8 mouse cellular contexts compared by ENCODE assay signal in the genomic region with DNA sequence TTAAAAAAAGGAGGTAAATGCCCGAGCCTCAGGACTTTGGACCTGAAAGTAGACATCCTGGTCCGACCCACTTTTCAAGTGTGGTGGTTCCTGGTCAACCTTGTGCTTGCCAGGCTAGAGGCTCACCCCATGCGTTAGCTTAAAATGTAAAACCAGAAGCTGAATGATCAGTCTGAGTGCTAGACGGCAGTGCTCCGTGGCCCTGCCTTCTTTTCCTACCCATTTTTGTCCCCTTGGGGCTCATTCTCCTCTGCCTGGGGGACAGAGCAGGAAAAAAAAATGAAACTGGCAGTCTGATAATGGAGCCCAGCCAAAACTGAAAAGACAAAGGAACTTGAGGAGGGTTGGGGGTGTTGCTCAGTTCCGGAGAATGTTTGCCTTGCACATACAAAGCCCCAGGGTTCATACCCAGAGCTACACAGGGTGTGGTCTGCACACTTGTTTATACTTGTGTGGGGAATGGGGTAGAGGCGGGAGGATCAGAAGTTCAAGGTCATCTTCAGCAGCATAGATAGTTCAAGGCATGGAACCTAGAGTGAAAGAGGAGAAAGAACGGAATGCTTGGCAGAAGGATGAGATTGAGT.
DNase-seq lines count a peak whose midpoint lies in the region; ATAC-seq lines count a peak whose summit lies in the region.
"Had no signal": no experiment of that assay in that cellular context is flagged by ENCODE, and none has a peak within 500 bp of the region (broad histone marks: within the 10 kb centered on the region; RNA-seq: fewer than 3 reads in every experiment).

No protein-coding gene starts in this region.

- no peak overlapping the region for H3K4me2 ChIP-seq in hindbrain, embryonic 16.5 days (ENCODE audit: low read length)
- H3K4me2 ChIP-seq in hindbrain, embryonic 14.5 days (replicated peaks), result no peak overlapping the region
- no peak overlapping the region for H3K4me2 ChIP-seq in heart, embryonic 16.5 days (ENCODE audit: low read depth, low read length)

- no peaks in the 10 kb centered on the region for H3K4me1 ChIP-seq in hindbrain, embryonic 16.5 days (ENCODE audit: control insufficient read depth, insufficient read depth, low read depth, low read length)
- H3K4me1 ChIP-seq in hindbrain, embryonic 14.5 days (replicated peaks; ENCODE audit: control insufficient read depth, insufficient read depth, low read length), result 0 out of 2 replicates have a peak, but pooled peaks cover 3% of the 10 kb centered on the region
- peaks cover 26% of the 10 kb centered on the region for H3K4me1 ChIP-seq in heart, embryonic 16.5 days (ENCODE audit: control insufficient read depth, insufficient read depth, low read length)

- 0 out of 2 replicates have a peak, but pooled peaks have one; percentile 40 for ATAC-seq in hindbrain, embryonic 16.5 days
- no peak; the same call in 1 of the 2 replicates for ATAC-seq in hindbrain, embryonic 14.5 days (ENCODE audit: low FRiP score)
- ATAC-seq in heart, embryonic 16.5 days (replicated peaks; ENCODE audit: extremely low read depth, insufficient read depth, low FRiP score), result peak; percentile 50; the same call in 1 of the 2 replicates
- peak; percentile 22; the same call in 1 of the 2 replicates for ATAC-seq in megakaryocyte, adult 5-6 weeks (ENCODE audit: poor library complexity, severe bottlenecking)

- no peaks in the 10 kb centered on the region for H3K27me3 ChIP-seq in hindbrain, embryonic 16.5 days (replicated peaks; ENCODE audit: control insufficient read depth, insufficient read depth, low read length)
- no peaks in the 10 kb centered on the region for H3K27me3 ChIP-seq in hindbrain, embryonic 14.5 days (ENCODE audit: control insufficient read depth, insufficient read depth, low read length)
- no peaks in the 10 kb centered on the region for H3K27me3 ChIP-seq in heart, embryonic 16.5 days (ENCODE audit: control insufficient read depth, insufficient read depth, low read length)

- H3K27ac ChIP-seq in hindbrain, embryonic 16.5 days (ENCODE audit: low read depth, low read length), result no peak overlapping the region
- no peak overlapping the region for H3K27ac ChIP-seq in hindbrain, embryonic 14.5 days
- peak overlapping the region; percentile 26 for H3K27ac ChIP-seq in heart, embryonic 16.5 days (ENCODE audit: low read length)

- H3K36me3 ChIP-seq in hindbrain, embryonic 16.5 days (ENCODE audit: control insufficient read depth, insufficient read depth, low read length), result no peaks in the 10 kb centered on the region
- no peaks in the 10 kb centered on the region for H3K36me3 ChIP-seq in hindbrain, embryonic 14.5 days (replicated peaks; ENCODE audit: control insufficient read depth, insufficient read depth)
- peaks cover 10% of the 10 kb centered on the region for H3K36me3 ChIP-seq in heart, embryonic 16.5 days (ENCODE audit: control insufficient read depth, insufficient read depth)

- DNase-seq in hindbrain, embryonic 14.5 days (ENCODE audit: low spot score), result no peak
- DNase-seq in ZHBTc4 (ENCODE audit: low read depth, low spot score), result peak; percentile 67
- no peak for DNase-seq in thymus, postnatal 10 days (ENCODE audit: low spot score in 2 of 2)
- no peak for DNase-seq in ovary, adult 18-20 months (ENCODE audit: low spot score)
- DNase-seq: adrenal gland, postnatal 10 days had no signal

- H3K9me3 ChIP-seq in hindbrain, embryonic 16.5 days (ENCODE audit: control insufficient read depth, low read length), result no peaks in the 10 kb centered on the region
- H3K9me3 ChIP-seq in hindbrain, embryonic 14.5 days (ENCODE audit: control insufficient read depth, low read length), result no peaks in the 10 kb centered on the region
- no peaks in the 10 kb centered on the region for H3K9me3 ChIP-seq in heart, embryonic 16.5 days (replicated peaks; ENCODE audit: control insufficient read depth, low read length)

- no peak overlapping the region for H3K4me3 ChIP-seq in hindbrain, embryonic 16.5 days (ENCODE audit: low read length)
- no peak overlapping the region for H3K4me3 ChIP-seq in hindbrain, embryonic 14.5 days (replicated peaks; ENCODE audit: low read length)
- no peak overlapping the region for H3K4me3 ChIP-seq in heart, embryonic 16.5 days (ENCODE audit: low read length)

- H3K9ac ChIP-seq in hindbrain, embryonic 16.5 days (ENCODE audit: low read depth, low read length), result no peak overlapping the region
- no peak overlapping the region for H3K9ac ChIP-seq in hindbrain, embryonic 14.5 days
- H3K9ac ChIP-seq in heart, embryonic 16.5 days (ENCODE audit: low read length), result no peak overlapping the region

- 52% methylated on average over 8 of the region's 8 CpGs for WGBS in hindbrain, embryonic 16.5 days
- WGBS in hindbrain, embryonic 14.5 days, result 61% methylated on average over 8 of the region's 8 CpGs
- WGBS in heart, embryonic 16.5 days, result 50% methylated on average over 8 of the region's 8 CpGs
